Mouse (Mus musculus): ENCODE results near the gene Vmn1r14. TPM values are rescaled to one million over a fixed set of nuclear protein-coding genes. Genes with fewer than 3 reads are reported as not detected.
"Not testable (repeated sequence)": the region's sequence is repeated elsewhere in the genome, so short reads cannot be mapped to it uniquely, and the experiment has no call there.

Gene Vmn1r14
- not detected for total RNA-seq (2021)
- long read RNA-seq, experiment 1 = 0 reads
- long read RNA-seq, experiment 2 = 0 reads

GRCm38 (mm10) chr6:57231386-57231785 lies at the start of gene Vmn1r14:
Gene Vmn1r14 (plus strand): TSS chr6:57231686.
- intact Hi-C loops (cut with DNase I) = no loop called here
- H3K4me3 ChIP-seq = no peak within 1 kb of the TSS
- DNase-seq (ENCODE audit: extremely low spot score in 1 of 2, low spot score in 2 of 2) = no peak
- TF ChIP-seq CTCF (IDR thresholded peaks at IDR 0.05) = no peak
- no peak within 1 kb of the TSS for H3K27ac ChIP-seq

GRCm38 (mm10) chr6:57190016-57190415 lies 41.5 kb upstream of the Vmn1r14 start:
- intact Hi-C loops (cut with DNase I); H3K4me3 ChIP-seq; DNase-seq (ENCODE audit: extremely low spot score in 1 of 2, low spot score in 2 of 2); H3K27ac ChIP-seq: not testable (repeated sequence)

GRCm38 (mm10) chr6:57202990-57203389 lies 28.5 kb upstream of the Vmn1r14 start, which contains the start of gene Vmn1r13:
Gene Vmn1r13 (plus strand): TSS chr6:57203290.
- H3K4me3 ChIP-seq; H3K27ac ChIP-seq; DNase-seq (ENCODE audit: extremely low spot score in 1 of 2, low spot score in 2 of 2); intact Hi-C loops (cut with DNase I): not testable (repeated sequence)

GRCm38 (mm10) chr6:57257652-57258051 lies 26.2 kb downstream of the Vmn1r14 start, which contains the start of gene Vmn1r15:
Gene Vmn1r15 (plus strand): TSS chr6:57257952.
- Histone ChIP-seq H3K4me3 (no peak within 1 kb of the TSS), H3K27ac (no peak within 1 kb of the TSS)
- TF ChIP-seq CTCF (IDR thresholded peaks at IDR 0.05) = no peak
- intact Hi-C loops (cut with DNase I) = no loop called here
- DNase-seq (ENCODE audit: extremely low spot score in 1 of 2, low spot score in 2 of 2) = no peak

- H3K27ac ChIP-seq = no peak overlapping the region
- no peak overlapping the region for H3K4me3 ChIP-seq
- intact Hi-C loops (cut with DNase I) = no loop called here
- no peak for TF ChIP-seq CTCF (IDR thresholded peaks at IDR 0.05)
- DNase-seq (ENCODE audit: extremely low spot score in 1 of 2, low spot score in 2 of 2) = no peak
Measured at GRCm38 (mm10) chr6:57260990-57261389, 29.5 kb downstream of the Vmn1r14 start.

- no peak overlapping the region for H3K4me3 ChIP-seq
- intact Hi-C loops (cut with DNase I) = no loop called here
- DNase-seq (ENCODE audit: extremely low spot score in 1 of 2, low spot score in 2 of 2) = no peak
- no peak overlapping the region for H3K27ac ChIP-seq
- no peak for TF ChIP-seq CTCF (IDR thresholded peaks at IDR 0.05)
Measured at GRCm38 (mm10) chr6:57271881-57272280, 40.4 kb downstream of the Vmn1r14 start.

GRCm38 (mm10) chr6:57272517-57272916 lies 41.0 kb downstream of the Vmn1r14 start:
- intact Hi-C loops (cut with DNase I) = no loop called here
- no peak overlapping the region for H3K27ac ChIP-seq
- TF ChIP-seq CTCF (IDR thresholded peaks at IDR 0.05) = no peak
- no peak overlapping the region for H3K4me3 ChIP-seq
- no peak for DNase-seq (ENCODE audit: extremely low spot score in 1 of 2, low spot score in 2 of 2)

GRCm38 (mm10) chr6:57278952-57279351 lies 47.5 kb downstream of the Vmn1r14 start:
- Histone ChIP-seq H3K27ac (no peak overlapping the region), H3K4me3 (no peak overlapping the region)
- no peak for DNase-seq (ENCODE audit: extremely low spot score in 1 of 2, low spot score in 2 of 2)
- intact Hi-C loops (cut with DNase I) = no loop called here
- no peak for TF ChIP-seq CTCF (IDR thresholded peaks at IDR 0.05)

Other genes with a start within 250 kb of the Vmn1r14 start
- not detected for gene Vmn1r6, start 234.4 kb upstream of the Vmn1r14 start, total RNA-seq (2021)
- not detected for gene Vmn1r7, start 206.4 kb upstream of the Vmn1r14 start, total RNA-seq (2021)
- not detected for gene Vmn1r8, start 199.4 kb upstream of the Vmn1r14 start, total RNA-seq (2021)
- gene Vmn1r9, start 164.9 kb upstream of the Vmn1r14 start, total RNA-seq (2021) = not detected
- not detected for gene Vmn1r10, start 122.2 kb upstream of the Vmn1r14 start, total RNA-seq (2021)
- gene Vmn1r11, start 98.2 kb upstream of the Vmn1r14 start, total RNA-seq (2021) = not detected
- gene Vmn1r12, start 74.8 kb upstream of the Vmn1r14 start, total RNA-seq (2021) = not detected
- gene Vmn1r13, start 28.4 kb upstream of the Vmn1r14 start, total RNA-seq (2021) = not detected
- gene Vmn1r15, start 26.3 kb downstream of the Vmn1r14 start, total RNA-seq (2021) = not detected
- gene Vmn1r16, start 97.8 kb downstream of the Vmn1r14 start, total RNA-seq (2021) = not detected
- not detected for gene Vmn1r17, start 132.0 kb downstream of the Vmn1r14 start, total RNA-seq (2021)
- gene Vmn1r18, start 164.1 kb downstream of the Vmn1r14 start, total RNA-seq (2021) = not detected
- gene Vmn1r19, start 172.1 kb downstream of the Vmn1r14 start, total RNA-seq (2021) = not detected
- gene Vmn1r20, start 197.2 kb downstream of the Vmn1r14 start, total RNA-seq (2021) = not detected

Data from left cerebral cortex, adult 2 months (tissue).